Mouse (Mus musculus) heart, adult 11 months (tissue): ENCODE results near the gene Fstl1.

Source experiments
- DNase-seq: peaks from one replicate; pipeline ENCODE4 v3.0.0; 2022

Gene Fstl1

DNA sequence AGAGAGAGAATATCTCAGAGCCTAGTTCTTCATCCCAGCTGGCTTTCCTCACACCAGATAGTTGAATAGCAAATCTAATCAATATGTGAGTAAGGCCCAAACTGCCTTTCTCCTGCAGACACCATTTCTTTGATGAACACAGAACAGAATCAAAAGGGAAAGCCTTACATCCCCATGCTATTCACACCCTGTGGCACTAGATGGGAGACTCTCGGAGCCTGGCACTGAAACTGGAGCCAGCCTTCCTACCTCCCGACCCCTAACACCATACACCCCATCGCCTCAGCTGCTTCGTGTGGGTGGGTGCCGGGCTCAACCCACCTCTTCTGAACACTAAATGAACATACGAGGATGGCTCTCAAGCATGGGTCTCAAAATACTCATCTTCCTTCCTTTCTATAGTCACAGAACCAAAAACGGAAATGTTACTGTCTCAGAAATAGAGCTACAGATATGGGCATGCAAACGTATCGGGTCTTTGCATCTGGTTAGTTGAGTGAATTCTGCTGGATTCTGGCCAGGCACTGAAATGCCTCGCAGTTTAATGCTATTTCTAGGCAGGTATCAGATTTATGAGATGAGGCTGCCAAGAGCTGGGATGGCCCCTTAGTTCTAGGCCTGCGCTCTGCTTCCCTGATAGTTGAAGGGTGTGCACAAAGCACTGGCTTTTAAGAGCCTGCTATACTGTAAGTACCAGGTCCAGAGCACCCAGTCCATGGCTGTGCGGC lies 48.3 kb downstream of the Fstl1 start:
- DNase-seq, result peak; percentile 71

DNA sequence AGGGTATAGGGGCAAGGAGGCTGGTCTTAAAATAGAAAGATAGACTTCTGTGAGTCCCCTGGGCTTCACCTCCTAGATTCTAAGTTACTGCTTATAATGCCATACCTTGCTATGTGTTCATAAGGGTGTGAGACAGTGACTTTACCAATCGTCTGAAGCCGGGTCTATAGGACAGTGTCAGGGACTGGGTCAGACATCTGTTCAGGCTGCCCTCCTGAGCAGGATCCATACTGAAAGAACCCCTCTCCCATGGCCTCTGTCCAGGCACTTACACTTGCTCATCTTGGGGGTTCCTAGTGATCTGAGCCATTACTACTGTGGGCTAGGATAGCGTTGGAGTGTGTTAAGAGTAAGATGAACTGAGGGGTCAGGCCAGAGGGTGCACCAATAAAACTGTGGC lies 49.6 kb downstream of the Fstl1 start:
- DNase-seq, result peak; percentile 76

DNA sequence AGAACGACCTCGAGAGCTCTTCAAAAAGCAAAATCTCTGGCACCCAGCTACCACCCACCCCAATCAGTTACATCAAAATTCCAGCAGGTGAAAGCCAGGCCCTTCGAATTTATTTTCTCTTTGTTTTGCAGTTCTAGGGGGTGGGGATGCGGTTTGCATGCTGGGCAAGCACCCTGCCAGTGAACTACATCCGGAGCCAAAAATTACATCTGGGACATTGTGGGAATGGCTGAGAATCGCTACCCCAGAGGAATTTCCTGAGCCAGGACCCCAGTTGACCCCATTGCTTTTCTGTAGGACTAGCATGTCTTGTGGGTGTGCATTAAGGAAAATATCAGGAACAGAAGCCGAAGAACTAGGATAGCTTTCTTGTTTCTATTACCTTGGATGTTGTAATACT lies 54.4 kb downstream of the Fstl1 start:
- peak; percentile 95 for DNase-seq

DNA sequence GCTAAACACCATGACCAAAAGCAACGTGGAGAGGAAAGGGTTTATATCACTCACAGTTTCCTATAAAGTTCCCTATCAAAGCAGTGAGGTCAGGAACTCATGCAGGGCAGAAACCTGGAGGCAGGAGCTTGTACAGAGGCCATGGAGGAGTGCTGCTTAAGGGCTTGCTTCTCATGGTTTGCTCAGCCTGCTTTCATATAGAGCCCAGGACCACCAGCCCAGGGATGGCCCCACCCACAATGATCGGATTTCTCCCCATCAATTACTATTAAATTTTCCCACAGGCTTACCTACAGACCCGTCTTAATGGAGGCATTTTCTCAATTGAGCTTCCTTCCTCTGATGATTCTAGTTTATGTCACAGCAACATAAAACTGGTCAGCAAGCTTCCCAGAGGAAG lies 60.9 kb downstream of the Fstl1 start:
- DNase-seq, result peak; percentile 74

DNA sequence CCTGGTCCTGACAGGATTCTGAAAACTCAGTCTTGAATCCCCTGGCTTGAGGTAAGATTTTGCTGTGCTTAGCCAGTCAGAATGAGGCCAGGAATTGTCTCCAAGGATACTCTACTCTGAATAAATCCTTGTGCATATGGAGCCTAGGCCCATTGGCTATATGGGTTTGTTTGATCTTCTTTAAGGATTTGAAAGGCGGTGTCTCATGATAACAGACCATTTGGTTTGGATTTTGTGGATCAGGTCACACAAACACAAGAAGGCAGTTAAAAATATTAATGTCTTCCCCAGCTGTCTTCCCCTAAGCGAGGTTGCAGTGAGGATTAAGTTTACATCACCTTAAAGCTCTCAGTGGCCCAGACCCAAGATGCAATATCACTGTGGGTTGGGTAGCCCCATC lies 65.8 kb downstream of the Fstl1 start:
- DNase-seq, result peak; percentile 72

DNA sequence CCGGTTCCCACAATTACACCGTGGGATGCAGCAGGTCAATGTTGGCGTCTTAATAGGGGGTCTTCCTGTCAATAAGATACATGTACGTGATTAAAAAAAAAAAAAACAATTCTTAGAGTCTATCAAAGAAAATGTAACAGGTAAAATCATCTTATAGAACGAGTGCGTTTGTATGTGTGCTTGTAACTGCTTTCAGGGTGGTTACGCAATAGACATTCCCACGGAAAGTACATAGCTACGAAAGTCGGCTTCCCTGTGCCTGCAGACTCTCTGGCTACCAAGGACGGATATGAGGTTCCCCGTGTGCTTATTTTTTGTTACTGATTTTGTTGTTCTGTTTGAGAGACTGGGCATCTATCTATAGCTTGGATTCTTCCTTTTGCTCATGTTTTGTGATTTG lies 67.1 kb downstream of the Fstl1 start:
- no peak for DNase-seq

DNA sequence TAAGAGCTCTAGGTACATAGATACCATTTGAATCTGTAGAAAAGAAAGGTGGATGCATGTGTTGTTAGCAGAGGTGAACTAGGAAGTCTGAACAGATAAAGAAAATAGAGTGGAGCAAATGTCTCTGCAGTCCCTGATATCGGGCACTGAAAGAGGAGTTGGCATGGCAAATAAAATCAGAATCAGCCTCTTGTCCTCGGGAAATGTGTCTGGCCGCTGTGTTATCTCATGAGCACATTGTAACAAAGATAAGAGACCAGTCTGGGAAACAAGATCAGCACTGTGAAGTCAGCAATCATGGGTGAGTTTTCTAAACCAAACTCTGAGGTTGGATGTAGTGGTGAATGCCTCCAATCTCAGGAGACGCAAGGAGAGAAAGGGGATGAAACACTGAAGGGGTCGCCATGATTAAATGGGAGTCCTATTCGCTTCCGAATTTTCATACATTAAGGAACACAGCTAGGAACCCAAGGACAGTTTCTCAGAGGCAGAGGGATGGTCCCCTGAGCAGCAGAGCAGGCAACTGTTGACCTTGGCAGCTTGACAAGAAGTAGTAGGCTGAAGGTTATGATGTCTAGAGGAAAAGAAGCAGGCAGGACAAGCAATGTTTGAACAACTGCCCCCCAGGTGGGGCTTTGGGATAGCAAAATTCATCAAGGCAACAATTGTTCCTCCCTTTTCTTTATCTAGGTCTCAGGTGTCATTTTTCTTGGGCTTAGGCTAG lies 68.7 kb downstream of the Fstl1 start:
- DNase-seq, result peak; percentile 91

DNA sequence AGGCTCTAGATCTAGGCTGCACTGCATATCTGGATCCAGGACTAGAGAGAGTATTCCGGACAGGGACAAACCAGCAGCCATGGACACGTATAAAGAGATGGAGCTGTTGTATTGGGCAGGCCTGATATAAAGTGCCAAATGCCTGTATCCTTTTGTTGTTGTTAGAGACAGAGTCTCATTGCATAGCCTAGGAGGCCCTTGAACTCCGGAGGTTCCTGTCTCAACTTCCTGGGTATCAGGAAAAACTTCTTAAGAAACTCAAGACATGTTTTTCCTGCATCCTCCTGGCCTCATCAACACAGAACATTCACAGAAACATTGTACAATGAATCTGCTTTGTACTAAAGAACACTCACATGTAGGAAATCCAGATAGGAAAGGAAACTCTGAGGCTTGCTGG lies 70.4 kb downstream of the Fstl1 start:
- DNase-seq, result peak; percentile 82

DNA sequence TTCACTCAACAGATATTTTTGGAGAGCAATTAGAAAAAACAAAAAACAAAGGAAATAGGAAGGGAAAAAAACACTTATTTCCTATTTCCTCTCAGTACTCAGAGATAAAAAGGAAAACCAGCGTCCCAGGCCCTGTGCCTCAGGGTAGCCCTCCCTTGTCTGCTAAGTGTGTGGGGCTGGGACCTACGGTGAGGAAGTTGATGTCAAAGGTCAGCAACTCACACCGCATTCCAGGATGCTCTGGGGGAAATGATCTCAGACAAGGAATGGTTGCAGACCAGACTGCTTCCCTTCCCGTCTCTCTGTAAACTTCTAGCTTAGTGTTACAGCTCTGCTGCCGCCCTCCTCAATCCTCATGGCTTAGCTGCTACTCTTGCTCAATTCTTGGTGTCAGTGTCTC lies 74.7 kb downstream of the Fstl1 start:
- DNase-seq, result peak; percentile 99

DNA sequence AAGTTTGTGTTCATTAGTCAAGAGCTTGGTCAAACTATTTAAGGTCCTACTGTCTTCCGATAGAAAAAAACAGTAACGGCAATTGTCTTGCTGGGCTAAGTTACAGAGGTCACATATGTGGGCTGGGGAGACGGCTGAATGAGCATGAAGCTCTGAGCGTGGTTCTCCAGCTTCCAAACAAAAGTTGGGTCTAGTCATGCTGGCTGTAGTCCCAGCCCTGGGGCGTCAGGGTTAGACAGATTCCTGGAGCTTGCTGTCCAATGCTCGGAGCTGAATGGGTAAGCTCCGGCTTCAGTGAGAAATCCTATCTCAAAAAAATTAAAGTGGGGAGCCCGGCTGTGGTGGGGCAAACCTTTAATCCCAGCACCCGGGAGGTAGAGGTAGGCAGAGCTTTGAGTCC lies 76.6 kb downstream of the Fstl1 start:
- DNase-seq, result peak; percentile 89

DNA sequence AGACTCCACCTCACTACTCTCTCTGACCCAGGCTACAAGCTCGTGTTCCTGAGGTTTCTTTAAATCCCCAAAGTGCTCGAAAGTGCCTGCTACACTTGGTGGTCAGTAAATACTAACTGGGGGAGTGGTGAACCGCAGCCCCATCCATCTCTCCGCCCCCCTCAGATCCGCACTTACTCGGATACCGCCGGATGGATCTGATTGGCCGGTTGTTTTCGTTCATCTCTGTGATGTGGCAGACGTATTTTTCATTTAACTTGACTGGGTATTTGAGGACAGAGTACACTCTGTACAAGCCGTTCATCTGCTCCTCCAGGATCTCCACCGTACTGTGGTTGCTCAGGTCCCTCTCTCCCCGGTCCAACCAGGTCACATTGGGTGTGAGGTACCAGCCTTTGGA lies 77.4 kb downstream of the Fstl1 start:
- peak; percentile 90 for DNase-seq

DNA sequence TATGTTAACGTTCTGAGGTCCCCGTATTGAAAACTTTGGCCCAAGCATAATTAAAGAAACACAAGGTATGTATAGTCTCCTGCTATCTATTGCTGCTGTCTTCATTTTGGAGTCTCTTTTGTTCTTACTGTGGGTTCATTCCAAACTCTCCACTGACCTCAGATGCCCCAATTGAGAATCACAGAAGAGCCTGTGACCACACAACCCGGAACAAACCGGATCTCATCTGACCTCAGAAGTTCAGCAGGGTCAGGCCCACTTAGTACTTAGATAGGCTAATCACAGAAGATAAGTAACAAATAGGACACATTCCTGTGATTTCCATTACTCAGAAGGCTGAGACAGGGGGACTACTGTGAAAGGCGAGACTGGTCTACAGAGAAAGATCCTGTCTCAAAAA lies 77.9 kb downstream of the Fstl1 start:
- peak; percentile 66 for DNase-seq

DNA sequence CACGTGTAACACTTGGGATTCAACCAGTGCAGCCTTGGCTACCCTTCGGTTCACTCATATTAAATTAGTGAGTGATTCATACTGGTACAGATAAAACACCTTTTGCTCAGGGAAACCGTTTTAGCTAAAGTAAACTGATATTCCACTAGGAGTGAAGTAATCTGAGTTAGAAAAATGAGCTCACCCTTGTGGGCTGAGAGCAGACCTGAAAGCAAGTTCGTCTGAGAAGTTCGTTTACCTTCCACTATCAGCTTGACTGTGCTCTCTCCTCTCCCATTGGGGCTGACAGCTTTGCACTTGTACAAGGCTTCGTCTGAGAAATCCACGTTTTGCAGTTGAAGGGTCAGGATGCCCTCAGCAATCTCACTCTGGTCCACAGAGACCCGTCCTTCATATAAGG lies 78.9 kb downstream of the Fstl1 start:
- no peak for DNase-seq

DNA sequence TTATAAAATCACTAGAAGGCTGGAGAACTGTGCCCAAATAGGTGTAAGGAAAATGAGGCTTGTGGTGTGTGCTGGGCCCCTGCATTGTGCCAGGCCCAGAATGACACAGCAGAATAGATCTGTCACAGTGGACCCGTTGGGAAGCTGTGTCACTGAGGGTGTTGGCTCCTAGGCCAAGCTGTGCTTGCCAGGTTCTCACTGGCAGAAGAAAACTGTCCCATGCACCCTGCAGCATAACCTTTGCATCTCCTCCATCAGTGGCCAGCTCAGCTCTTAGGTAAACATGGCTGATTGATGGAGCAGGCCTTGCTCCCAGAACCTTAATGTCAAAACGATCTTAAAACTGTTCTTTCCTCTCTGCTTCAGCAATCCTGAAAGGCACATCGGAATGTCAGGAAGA lies 79.7 kb downstream of the Fstl1 start:
- peak; percentile 92 for DNase-seq

DNA sequence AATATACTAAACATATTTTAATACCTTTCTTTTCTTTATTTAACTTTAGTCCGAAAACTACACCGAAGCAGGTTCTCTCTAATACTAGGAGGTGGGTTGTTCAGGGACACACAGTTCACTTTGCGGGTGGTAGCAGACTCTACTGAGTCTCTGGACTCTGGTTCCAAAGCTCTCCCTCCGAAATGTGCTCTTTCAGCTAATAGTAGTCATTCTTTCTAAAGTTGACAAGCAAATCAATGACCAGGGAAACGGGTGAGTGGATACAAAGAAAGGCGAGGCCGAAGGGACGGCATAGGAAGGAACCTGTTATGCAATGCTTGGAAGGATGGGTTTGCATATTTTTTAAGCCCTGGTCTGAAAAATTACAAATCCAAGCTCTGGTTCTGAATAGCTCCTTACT lies 80.8 kb downstream of the Fstl1 start:
- DNase-seq, result peak; percentile 59

DNA sequence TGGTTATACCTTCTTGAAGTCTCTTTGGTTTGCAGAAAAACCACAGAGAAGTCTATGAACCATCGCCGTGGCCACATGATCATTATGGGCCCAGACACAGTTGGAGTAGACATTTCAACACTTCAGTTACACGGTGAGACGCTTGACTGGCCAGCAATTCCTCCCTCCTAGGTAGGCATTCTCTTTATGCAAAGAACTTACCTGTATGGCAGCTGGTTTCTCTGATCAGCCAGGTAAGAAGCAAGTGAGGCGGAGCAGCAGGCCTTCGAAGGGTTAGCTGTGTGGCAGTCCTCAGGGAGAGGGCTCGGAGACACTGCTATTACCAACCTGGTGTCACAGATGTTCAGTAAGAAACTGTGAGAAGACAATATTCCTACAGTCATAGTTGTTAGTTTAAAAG lies 83.5 kb downstream of the Fstl1 start:
- DNase-seq, result peak; percentile 80

DNA sequence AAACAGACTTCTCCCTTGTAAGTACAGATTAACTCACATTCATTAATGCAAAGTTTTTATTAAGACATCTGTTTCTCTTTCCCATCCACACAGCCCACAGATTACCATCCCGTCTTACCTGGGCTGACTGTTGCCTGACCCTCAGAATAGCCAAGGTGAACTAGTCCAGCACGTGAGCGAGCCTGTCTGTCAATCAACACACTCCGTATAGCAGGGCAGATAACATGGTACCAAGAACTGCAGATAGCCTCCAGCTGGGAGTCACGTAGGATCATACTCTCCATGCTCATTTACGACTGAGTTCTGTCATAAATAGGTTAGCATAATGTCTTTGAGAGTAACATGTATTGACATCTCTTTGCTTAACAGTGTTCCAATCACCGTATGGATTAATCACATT lies 84.4 kb downstream of the Fstl1 start, which contains the start of gene Gm36028:
Gm36028 (minus strand) TSS at position 118 of the 400 bp plus-strand sequence.
- DNase-seq, result peak; percentile 76

DNA sequence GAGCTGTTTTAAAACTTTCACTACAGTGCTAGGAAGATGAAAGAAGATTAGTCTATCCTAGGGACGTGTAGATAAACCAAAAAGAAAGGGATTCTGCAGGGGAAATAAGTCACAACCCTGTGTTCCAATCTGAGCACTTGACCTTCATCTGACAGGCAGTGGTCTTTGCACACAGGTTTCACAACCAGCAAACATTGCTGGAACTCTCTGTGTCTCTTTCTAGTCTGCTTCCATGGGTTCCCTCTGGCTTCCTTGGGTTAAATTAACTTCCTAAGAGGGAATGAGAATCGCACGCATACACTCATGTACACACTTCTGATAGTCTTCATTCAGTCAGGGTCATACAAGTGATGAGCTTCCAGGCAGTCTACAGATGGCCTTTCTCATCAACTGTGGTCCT lies 87.2 kb downstream of the Fstl1 start:
- peak; percentile 58 for DNase-seq

DNA sequence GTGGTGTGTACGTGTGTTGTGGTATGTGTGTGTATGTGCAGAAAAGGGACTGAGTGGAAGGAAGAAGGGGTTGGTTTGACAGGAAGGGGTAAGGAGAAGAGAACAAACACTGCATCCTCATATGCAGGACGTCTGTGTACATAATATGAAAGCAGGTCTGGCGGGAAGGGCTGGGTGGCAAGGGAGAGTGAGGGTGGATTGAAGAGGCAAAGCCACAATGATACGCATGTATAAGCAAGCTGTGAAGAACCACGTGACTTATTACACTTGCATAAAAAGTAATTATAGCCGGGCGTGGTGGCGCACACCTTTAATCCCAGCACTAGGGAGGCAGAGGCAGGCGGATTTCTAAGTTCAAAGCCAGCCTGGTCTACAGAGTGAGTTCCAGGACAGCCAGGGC lies 89.2 kb downstream of the Fstl1 start:
- DNase-seq, result peak; percentile 83

DNA sequence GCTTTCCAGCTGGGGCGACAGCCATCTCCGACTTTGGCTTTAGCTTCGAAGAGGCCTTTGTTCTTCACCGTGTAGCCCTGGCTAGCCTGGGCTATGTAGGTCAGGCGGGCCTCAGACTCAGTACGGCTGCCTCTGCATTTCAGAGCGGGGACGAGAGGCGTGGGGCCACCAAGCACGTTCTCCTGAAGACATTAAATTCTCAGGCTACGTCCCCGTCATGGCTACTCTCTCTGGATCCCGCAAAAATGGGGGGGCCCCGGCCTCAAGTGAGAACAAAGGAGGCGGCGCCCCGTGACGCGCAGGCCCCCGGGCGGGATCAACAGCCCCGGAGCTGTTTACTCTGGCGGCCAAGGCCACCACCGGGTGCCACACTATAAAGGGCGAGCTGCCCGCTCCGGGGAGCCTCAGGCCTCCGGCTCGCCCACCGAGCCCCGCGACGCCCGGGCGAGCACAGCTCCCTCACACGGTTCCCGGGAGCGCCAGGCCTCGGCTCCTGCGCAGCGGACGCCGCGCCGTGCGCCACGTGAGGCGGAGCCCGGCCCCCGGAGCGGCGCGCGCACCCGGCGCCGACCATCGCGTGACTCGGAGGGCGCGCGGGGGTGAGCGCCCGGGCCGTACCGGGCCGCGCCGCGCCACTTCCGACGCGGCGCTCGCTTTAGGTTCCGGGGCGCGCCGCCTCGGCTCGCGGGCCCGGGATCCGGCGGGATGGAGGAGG lies 91.3 kb downstream of the Fstl1 start, which contains the start of gene Lrrc58:
Lrrc58 (plus strand) TSS at position 599 of the 715 bp plus-strand sequence.
- DNase-seq, result peak; percentile 99

DNA sequence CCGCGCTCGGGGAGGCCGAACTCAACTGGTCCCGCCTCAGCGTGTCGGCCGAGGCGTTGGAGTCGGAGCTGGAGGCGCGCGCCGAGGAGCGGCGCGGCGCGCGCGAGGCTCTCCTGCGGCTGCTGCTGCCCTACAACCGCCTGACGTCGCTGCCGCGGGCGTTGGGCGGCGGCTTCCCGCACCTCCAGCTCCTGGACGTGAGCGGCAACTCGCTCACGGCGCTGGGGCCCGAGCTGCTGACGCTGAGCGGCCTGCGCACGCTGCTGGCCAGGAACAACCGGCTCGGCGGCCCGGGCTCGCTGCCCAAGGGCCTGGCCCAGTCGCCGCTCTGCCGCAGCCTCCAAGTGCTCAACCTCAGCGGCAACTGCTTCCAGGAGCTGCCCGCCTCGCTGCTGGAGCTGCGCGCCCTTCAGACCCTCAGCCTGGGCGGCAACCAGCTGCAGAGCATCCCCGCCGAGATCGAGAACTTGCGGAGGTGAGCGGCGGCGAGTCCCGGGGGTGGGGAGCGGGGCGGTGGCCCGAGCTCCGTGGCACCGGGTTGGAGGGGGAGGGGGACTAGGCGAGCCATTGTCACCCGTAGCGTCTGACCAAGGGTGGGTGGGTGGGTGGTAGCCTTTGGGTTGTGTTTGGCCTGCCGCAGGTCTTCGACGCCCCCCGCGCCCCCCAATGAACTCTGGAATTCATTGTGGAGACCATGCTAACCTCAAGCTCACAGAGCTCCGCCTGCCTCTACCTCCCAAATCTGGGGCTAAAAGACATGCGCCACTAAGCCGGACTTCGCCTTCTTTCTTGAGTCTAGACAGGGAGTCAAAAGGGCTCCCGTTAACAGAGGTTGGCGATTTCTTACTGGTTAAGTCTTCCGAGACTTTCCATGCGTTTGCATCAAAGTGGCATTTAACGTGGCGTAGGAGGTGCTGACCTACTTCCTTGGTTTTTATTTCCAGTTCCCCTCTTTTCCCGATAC lies 92.1 kb downstream of the Fstl1 start:
- DNase-seq, result no peak

DNA sequence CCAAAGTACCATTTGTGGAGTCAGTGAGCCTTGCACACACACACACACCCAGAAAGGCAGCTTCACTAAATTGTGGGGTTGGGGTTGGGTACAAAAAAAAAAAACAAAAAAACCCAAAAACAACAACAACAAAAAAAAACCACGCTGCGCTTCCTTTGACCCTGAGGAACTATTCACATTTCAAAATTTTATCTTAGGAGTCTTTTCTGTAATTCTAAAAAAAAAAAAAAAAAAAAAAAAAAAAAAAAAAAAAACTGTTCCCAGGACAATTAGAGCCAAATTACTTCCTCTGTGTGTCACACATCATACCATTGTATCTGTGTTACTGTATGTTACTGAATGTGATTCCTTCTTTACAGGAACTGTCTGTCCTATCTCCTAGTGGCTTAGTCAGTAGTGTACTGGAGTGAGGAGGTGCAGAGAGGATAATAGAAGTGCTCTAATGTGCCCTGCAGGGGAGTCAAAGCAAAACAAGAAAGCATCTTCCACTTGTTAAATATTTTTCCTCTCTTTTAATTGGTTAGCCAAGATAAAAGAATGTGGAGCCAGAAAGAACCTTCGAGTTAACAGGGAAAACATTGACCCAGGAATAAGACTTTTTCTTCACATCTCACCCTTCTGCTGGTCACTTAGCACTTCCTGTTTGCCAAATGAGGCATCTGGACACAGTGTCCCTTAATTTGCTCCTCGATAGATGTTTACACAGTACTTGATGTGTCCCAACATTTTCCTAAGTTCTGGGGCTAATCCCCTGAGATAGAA lies 93.0 kb downstream of the Fstl1 start:
- DNase-seq, result peak; percentile 92
